Mouse (Mus musculus) adrenal gland, adult 18-20 months (tissue): ENCODE results near the gene Cdc42bpg. TPM values are rescaled to one million over a fixed set of nuclear protein-coding genes. Genes with fewer than 3 reads are reported as not detected.

Experiments used
- DNase-seq, 2 experiments: peaks; one replicate each; pipeline ENCODE4 v3.0.0; 2021 to 2022; ENCODE audit warnings: low spot score in 2 of 2
- total RNA-seq, 2 experiments: library from RNA; stranded (reverse); gene quantifications; 1 replicate in 1 of 2; 2 replicates in 1 of 2; pipeline ENCODE4 v1.2.3; 2021

The Cdc42bpg gene
- total RNA-seq, 2 experiments from 2014 or later, result 15.1 to 19.3 TPM

- no peak for DNase-seq
Observed at GRCm38 (mm10) chr19:6346023-6346422, 39.8 kb downstream of the Cdc42bpg start.

- DNase-seq, result no peak
Observed at GRCm38 (mm10) chr19:6346661-6347060, 40.4 kb downstream of the Cdc42bpg start.

- no peak for DNase-seq
Observed at GRCm38 (mm10) chr19:6347615-6348014, 41.4 kb downstream of the Cdc42bpg start.

- no peak for DNase-seq
Observed at GRCm38 (mm10) chr19:6348717-6349116, 42.5 kb downstream of the Cdc42bpg start.

GRCm38 (mm10) chr19:6349215-6349983, 43.1 kb downstream of the Cdc42bpg start:
- DNase-seq, result no peak

DNA sequence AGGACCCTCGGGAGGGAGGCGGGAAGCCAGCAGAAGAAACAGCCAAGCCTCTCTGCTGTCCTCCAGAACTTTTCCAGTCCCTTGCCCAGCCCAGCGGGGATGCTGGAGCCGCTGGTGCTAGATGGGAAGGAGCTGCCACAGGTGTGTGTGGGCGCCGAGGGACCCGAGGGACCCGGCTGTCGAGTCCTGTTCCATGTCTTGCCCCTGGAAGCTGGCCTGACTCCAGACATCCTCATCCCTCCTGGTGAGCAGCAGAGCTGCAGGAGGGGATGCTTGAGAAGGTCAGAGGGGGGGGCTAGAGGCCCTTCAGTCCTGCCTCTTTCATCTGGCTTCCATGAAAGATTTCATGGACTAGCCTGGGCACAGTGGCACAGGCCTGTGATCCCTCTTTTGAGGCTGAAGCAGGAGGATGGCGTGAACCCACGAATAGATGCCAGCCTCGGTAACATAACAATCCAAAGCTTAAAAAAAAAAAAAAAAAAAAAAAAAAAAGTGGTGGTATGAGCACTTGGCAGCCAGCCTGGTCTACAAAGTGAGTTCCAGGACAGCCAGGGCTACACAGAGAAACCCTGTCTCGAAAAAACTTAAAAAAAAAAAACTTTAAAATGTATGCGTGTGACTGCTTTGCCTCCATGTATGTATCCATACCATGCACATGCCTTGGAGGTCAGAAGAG, 45.3 kb downstream of the Cdc42bpg start:
- no peak for DNase-seq

DNA sequence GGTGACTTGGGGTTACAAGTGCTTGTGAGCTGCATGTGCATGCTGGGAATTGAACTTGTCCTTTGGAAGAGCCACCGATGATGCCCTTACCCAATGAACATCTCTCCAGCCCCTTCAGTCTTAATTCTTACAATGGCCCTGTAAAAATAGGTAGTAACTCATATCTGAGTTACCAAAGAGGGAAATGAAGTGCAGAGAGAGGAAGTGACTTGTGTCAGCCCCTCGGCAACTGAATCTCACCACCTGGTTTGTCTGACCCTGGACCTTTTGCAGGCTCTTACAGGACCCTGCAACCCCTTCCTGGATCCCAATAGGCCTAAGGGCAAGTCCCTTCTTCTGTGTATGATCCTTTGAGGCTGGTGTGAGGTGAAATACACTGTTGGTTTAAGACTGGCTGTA, 45.9 kb downstream of the Cdc42bpg start:
- DNase-seq, result no peak

DNA sequence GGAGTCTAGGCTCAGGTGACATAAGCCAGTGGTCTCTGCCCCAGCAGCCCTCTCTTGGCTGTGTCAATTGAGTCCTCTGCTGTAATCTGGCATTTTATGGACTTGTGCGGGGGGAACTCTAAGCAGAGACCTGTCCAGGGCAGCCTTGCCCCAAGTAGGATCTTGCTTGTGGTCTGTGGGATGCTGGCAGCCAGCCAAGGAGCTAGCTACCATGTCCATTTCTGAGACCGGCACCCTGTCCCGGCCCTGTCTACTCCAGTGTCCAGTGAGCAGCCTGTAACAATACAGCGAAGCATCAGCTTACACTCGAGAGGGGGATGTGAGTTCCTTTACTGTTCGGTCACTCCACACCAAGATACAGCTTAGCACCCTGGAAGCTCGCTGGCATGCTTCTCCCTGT, 47.8 kb downstream of the Cdc42bpg start:
- no peak for DNase-seq

DNA sequence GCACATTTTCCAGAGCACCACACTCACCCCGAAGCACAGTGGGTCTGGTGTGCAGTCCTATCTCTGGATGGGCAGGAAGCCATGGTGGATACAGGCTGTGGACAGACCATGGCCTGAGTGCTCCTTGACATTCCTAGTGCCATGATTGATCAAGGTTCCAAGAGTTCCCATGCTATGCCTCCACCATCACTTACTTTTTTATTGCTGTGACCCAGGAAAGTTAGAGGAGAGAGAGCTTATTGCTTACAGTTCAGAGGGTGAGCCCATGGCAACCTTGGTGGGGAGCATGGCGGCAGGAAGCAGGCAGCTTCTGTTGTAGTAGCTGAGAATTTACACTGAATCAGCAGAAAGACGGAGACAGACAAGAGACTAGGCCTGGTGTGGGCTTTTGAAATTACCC, 55.0 kb downstream of the Cdc42bpg start:
- no peak for DNase-seq

DNA sequence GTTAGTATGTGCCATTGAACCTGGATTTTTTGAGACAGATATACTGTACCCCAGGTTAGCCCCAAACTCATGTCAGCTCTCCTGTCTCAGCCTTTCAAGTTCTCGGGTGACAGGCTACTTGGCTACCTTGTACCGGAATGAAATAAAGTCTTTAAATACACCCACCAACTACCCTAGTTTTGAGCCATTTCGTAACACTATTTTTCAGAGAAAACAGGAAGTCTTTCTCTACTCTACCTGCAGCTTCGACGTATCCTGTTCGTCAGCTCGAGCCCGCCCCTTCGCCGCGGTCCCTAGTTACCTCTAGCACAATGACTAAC, 56.8 kb downstream of the Cdc42bpg start:
- DNase-seq, result no peak

DNA sequence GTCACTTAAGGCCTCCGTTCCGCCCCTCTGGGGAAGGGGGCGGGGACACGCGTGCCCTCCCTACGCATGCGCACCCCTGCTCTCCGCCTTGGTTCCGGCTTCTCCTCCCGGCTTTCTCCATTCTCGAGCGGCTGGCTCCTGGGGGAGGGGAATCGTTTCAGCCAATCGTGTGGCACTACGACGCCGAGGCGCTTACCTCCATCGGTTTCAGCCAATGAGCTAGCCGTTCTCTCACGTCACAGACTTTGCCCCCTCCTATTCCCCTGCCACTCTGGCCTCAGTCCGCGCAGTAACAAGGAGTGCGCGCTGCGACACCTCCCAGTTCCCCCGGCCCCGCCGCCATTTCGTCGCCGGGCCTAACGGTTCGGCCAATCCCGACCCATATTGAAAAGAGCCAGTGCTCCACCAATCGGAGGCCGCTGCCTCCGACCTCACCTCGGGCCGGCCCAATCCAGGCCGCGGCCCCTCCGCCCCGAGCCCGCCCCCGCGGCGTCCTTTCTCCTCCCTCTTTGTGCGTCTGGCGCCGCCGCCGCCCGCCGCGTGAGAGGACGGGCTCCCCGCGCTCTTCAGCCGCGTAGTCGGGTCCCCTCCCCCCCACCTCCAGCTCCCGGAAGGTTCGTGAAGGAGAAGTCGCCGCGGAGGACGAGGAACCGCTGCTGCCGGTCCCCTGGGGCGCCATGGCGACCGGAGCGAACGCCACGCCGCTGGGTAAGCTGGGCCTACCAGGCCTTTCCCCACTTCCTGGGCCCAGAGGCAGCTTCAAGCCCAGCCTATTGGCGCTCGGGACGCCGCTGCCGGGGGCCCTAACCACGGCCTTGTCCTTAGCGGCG, 57.4 kb downstream of the Cdc42bpg start, which contains the start of gene Sf1:
Gene Sf1, plus strand, starts transcription at position 280 of the 830 bp plus-strand sequence.
- DNase-seq, result peak; percentile 99

DNA sequence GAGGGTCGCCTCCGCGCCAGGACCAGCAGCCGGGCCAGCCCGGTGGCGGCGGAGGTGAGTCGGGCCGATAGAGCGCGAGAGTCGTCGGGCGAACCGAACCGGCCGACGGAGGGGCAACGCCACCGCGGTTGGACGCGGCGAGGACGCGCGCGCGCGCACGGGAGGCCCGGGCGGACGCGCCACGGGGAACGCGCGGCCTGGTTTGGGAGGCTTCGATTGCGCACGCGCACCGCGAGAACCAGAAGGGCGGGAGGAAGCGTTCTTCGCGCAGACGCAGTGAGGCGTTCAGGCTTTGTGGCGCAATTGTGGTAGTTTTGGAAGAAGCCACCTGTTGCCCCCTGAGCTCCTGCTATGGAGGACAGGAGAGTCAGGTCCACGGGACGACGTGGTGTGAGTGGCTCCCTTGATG, 58.1 kb downstream of the Cdc42bpg start:
- peak; percentile 91 to 92 for DNase-seq

DNA sequence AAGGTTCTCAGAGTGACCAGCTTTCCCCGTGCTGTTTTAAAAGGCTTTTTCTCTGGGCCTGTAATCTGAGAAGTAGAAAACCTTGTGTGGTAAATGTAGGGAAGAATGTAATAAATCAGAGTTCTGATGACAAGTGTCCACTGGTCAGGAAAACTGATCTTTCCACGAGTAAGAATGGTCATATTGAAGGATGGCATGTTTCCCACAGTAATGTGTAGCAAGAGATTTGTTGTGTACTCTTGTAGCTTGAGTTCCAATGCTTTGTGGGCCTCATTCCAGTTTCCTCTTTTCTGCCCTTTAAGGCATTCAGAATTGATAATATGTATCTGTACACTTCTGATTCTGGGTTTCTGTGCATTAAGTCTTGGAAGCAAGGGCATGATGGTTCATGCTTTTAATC, 58.6 kb downstream of the Cdc42bpg start:
- no peak for DNase-seq

- DNase-seq, result no peak
Observed at GRCm38 (mm10) chr19:6370175-6370574, 63.9 kb downstream of the Cdc42bpg start.

GRCm38 (mm10) chr19:6372433-6372832, 66.2 kb downstream of the Cdc42bpg start:
- DNase-seq, result no peak

- peak; percentile 81 to 86 for DNase-seq
Observed at GRCm38 (mm10) chr19:6373539-6374400, 67.5 kb downstream of the Cdc42bpg start.

DNA sequence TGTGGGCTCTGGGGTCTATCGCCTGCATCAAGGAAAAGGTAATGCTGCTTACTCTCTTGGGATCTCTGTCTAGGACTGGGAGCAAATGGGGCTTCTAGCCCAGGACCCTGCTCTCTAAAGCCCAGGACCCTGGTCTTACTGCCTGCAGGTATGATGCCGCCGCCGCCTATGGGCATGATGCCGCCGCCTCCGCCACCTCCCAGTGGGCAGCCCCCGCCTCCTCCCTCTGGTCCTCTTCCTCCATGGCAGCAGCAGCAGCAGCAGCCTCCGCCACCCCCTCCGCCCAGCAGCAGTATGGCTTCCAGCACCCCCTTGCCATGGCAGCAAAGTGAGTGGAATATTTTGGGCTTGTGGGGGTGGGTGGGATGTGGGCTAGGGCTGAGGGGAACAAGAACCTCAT, 68.3 kb downstream of the Cdc42bpg start:
- no peak for DNase-seq
